Mouse (Mus musculus) neural tube, embryonic 11.5 days (tissue): ENCODE results near the gene Vezf1. TPM values are rescaled to one million over a fixed set of nuclear protein-coding genes. Genes with fewer than 3 reads are reported as not detected.

Source experiments
- ATAC-seq: fragments of 200-750 bp; cut with Nextera tagmentation; 2 replicates; pipeline ENCODE4 v1.8.0; 2017; ENCODE audit warnings: moderate number of reproducible peaks, mild to moderate bottlenecking, moderate TSS enrichment, moderate library complexity; ENCODE audit not compliant: insufficient read depth, low FRiP score, low TSS enrichment
- DNase-seq: peaks from one replicate; pipeline ENCODE4 v3.0.0-alpha.2; 2015; ENCODE audit warnings: low spot score
- H3K27ac ChIP-seq: fragments of 300-500 bp; sonication (generic); 2 replicates; pipeline ENCODE4 v1.5.1; 2014; ENCODE audit warnings: low read depth, mild to moderate bottlenecking, low read length
- H3K27me3 ChIP-seq: fragments of 300-500 bp; sonication (generic); 2 replicates; pipeline ENCODE4 v1.6.1; 2014; ENCODE audit warnings: mild to moderate bottlenecking, low read length, mixed read lengths; ENCODE audit not compliant: control insufficient read depth, insufficient read depth
- H3K36me3 ChIP-seq: fragments of 300-500 bp; sonication (generic); 2 replicates; pipeline ENCODE4 v1.6.1; 2014; ENCODE audit warnings: mild to moderate bottlenecking, low read length, moderate library complexity, mixed read lengths; ENCODE audit not compliant: control insufficient read depth, insufficient read depth
- H3K4me1 ChIP-seq: fragments of 300-500 bp; sonication (generic); 2 replicates; pipeline ENCODE4 v1.6.1; 2014; ENCODE audit warnings: low read length, mixed read lengths; ENCODE audit not compliant: control insufficient read depth, insufficient read depth
- H3K4me2 ChIP-seq: fragments of 300-500 bp; sonication (generic); 2 replicates; pipeline ENCODE4 v1.6.1; 2014; ENCODE audit warnings: low read depth, mild to moderate bottlenecking, moderate library complexity
- H3K4me3 ChIP-seq: fragments of 300-500 bp; sonication (generic); 2 replicates; pipeline ENCODE4 v1.5.1; 2014; ENCODE audit warnings: low read depth, low read length
- H3K9ac ChIP-seq: fragments of 300-500 bp; sonication (generic); 2 replicates; pipeline ENCODE4 v1.6.1; 2014; ENCODE audit warnings: mild to moderate bottlenecking, low read length
- H3K9me3 ChIP-seq: fragments of 300-500 bp; sonication (generic); 2 replicates; pipeline ENCODE4 v1.6.1; 2016; ENCODE audit warnings: low read length; ENCODE audit not compliant: control insufficient read depth
- WGBS: fragments of 180-500 bp; shearing (Covaris S2); extraction: QIAGEN DNeasy Blood & Tissue Kit; methylation state at CpG from one replicate; pipeline ENCODE4 v1.1.7; 2014; 5-methylcytosine and 5-hydroxymethylcytosine counted together
- polyA plus RNA-seq: library from polyadenylated mRNA; unstranded; fragments of >200 nt; fragmentation: Nextera tagmentation; extraction: Ambion mirVana; gene quantifications from 2 replicates; pipeline ENCODE4 v1.2.1, GENCODE M21; 2014

Gene Vezf1
- polyA plus RNA-seq, 1 experiment from 2014 or later = 78.4 TPM

DNA sequence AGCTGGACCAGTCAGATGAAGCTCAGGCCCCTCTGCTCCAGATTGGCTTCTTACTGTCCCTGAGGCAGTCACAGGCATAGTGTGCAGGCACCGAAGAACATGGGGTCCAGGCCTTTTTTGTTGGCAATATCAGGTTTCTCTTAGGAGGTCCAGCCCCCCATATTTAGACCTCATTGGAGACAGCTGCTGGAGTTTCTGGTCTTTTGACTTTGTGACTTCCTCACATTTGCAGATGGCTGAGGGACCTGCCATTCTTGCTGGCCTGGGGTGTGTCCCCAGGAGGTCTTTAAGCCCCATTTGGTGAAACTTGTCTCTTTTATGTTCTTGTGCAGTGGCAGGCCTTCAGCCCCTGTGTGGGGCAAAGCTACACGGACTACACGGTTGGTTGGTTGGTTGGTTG, 61.2 kb downstream of the Vezf1 start:
- Histone ChIP-seq H3K9ac (no peak overlapping the region), H3K36me3 (no peaks in the 10 kb centered on the region), H3K4me3 (no peak overlapping the region), H3K4me1 (0 out of 2 replicates have a peak, but pooled peaks cover 2% of the 10 kb centered on the region), H3K27ac (no peak overlapping the region), H3K9me3 (no peaks in the 10 kb centered on the region), H3K4me2 (no peak overlapping the region), H3K27me3 (no peaks in the 10 kb centered on the region)
- DNase-seq (no peak), ATAC-seq (no peak)
- WGBS = 60% methylated on average over 3 of the region's 3 CpGs

DNA sequence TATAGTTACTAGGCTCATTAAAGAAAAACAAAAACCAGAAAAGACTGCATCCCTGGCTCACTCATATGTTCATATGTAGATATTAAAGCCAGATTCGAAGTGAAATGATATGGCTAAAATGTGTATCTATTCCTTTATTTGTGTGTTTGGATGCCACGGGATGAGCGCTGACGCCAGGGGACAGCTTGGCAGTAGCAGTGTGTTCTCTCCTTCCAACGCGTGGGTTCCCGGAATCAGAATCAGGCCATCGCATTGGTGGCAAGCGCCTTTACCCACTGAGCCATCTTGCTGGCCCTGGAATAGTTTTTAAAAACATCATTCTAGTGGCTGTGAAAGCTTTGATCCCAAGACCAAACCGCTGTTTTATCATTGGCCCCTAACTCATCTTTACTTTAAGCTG, 61.9 kb downstream of the Vezf1 start:
- H3K9me3 ChIP-seq = no peaks in the 10 kb centered on the region
- no peak overlapping the region for H3K27ac ChIP-seq
- no peak overlapping the region for H3K4me3 ChIP-seq
- 95% methylated on average over 10 of the region's 10 CpGs for WGBS
- ATAC-seq (no peak), DNase-seq (no peak)
- 0 out of 2 replicates have a peak, but pooled peaks cover 2% of the 10 kb centered on the region for H3K4me1 ChIP-seq
- no peaks in the 10 kb centered on the region for H3K36me3 ChIP-seq
- H3K27me3 ChIP-seq = no peaks in the 10 kb centered on the region
- H3K4me2 ChIP-seq = no peak overlapping the region
- no peak overlapping the region for H3K9ac ChIP-seq

DNA sequence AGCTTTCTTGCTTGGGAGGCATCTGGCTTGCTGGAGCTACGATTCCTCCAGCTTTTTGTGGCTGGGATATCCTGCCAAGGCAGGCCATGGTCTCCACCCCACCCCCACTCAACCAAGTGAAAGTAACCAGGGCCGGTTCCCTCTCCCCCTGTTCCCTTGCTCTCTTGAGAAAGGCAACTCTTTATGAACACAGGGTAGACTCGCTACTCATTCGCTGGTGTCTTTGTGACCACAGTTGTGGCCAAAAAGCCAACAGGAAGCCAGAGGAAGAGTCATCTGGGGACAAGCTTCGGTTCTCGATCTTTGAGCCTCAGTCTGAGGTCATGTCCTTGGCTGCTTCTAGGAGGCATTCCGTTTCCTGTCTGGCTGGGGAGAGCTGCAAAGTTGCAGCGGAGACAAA, 63.8 kb downstream of the Vezf1 start:
- H3K27ac ChIP-seq = no peak overlapping the region
- H3K9me3 ChIP-seq = no peaks in the 10 kb centered on the region
- H3K4me2 ChIP-seq = no peak overlapping the region
- no peaks in the 10 kb centered on the region for H3K27me3 ChIP-seq
- 66% methylated on average over 8 of the region's 8 CpGs for WGBS
- H3K4me1 ChIP-seq = peaks cover 2% of the 10 kb centered on the region; the same call in 1 of the 2 replicates
- H3K9ac ChIP-seq = no peak overlapping the region
- H3K36me3 ChIP-seq = no peaks in the 10 kb centered on the region
- H3K4me3 ChIP-seq = no peak overlapping the region
- DNase-seq (no peak), ATAC-seq (no peak)

Other genes with a start within 250 kb of the Vezf1 start
- gene Lpo, start 240.0 kb upstream of the Vezf1 start, polyA plus RNA-seq = 0.20 and 0.58 TPM in 2 replicates
- 11.6 and 12.2 TPM in 2 replicates for gene Mks1, start 215.1 kb upstream of the Vezf1 start, polyA plus RNA-seq
- 0.08 TPM in 1 of 2 replicates, not detected in the other for gene Epx, start 192.7 kb upstream of the Vezf1 start, polyA plus RNA-seq
- not detected in 2 replicates for gene Olfr462, start 176.0 kb upstream of the Vezf1 start, polyA plus RNA-seq
- not detected in 2 replicates for gene Olfr463, start 170.9 kb upstream of the Vezf1 start, polyA plus RNA-seq
- gene Olfr464, start 147.3 kb upstream of the Vezf1 start, polyA plus RNA-seq = not detected in 2 replicates
- 22.9 and 25.7 TPM in 2 replicates for gene Dynll2, start 80.7 kb upstream of the Vezf1 start, polyA plus RNA-seq
- gene Srsf1, start 20.9 kb upstream of the Vezf1 start, polyA plus RNA-seq = 488 and 497 TPM in 2 replicates
- gene Cuedc1, start 29.8 kb downstream of the Vezf1 start, polyA plus RNA-seq = 18.2 and 21.3 TPM in 2 replicates
- gene Mrps23, start 136.1 kb downstream of the Vezf1 start, polyA plus RNA-seq = 76.3 and 85.5 TPM in 2 replicates
- gene Ccdc182, start 225.8 kb downstream of the Vezf1 start, polyA plus RNA-seq = 17.9 and 18.4 TPM in 2 replicates